Mouse (Mus musculus) Patski (cell line): Measurements from ENCODE around the gene Lifr. TPM values are rescaled to one million over a fixed set of nuclear protein-coding genes. Genes with fewer than 3 reads are reported as not detected.

Experiments
- ATAC-seq: fragments of 100-300 bp; one replicate; pipeline ENCODE4 v1.8.0; 2021
- CTCF ChIA-PET: fragments of 350-600 bp; sonication (Branson Sonifier 250); formaldehyde crosslinking; loops from one replicate; lab custom pipeline; 2022; ENCODE audit warnings: inconsistent platforms; lab: Charles Lee
- POLR2A ChIA-PET: fragments of 350-600 bp; sonication (Branson Sonifier 250); formaldehyde crosslinking; loops from one replicate; lab custom pipeline; 2022; ENCODE audit warnings: antibody characterized with exemption, inconsistent platforms; lab: Charles Lee
- DNase-seq: peaks from one replicate; pipeline ENCODE4 v3.0.0-alpha.2; 2011; ENCODE audit warnings: low read depth, low spot score
- H3K27me3 ChIP-seq: fragments of 371-371 bp; one replicate; pipeline ENCODE4 v1.5.1; 2021
- CTCF ChIP-seq: fragments of 100-300 bp; IDR thresholded peaks from one replicate; pipeline ENCODE4 v1.5.1; 2021
- in situ Hi-C: fragments of 300-500 bp; cut with MboI; formaldehyde crosslinking; loops from 3 replicates; pipeline ENCODE4 v1.11.1; 2018; ENCODE audit warnings: low pct_unique_long_range_greater_than_20kb, mixed read lengths
- polyA plus RNA-seq: library from polyadenylated mRNA; unstranded; gene quantifications from one replicate; pipeline ENCODE4 v1.2.3, GENCODE M21; 2021

Lifr gene
- polyA plus RNA-seq, 1 experiment from 2014 or later: 47.1 TPM

- in situ Hi-C loops: no loop called here
- no peaks in the 10 kb centered on the region for H3K27me3 ChIP-seq
- no peak for TF ChIP-seq CTCF
- DNase-seq: no peak
- ChIA-PET POLR2A (interaction anchor here (0.9 kb wide), 1 partner anchor 26 kb away, joined by 4 read pairs; no protein-coding TSS in a partner anchor), CTCF (interaction anchor here (0.7 to 1.7 kb wide), 3 partner anchors 9 to 121 kb away, joined by 3 to 7 read pairs (median 3); no protein-coding TSS in a partner anchor)
- ATAC-seq: peak; percentile 45
These were observed 33.5 kb downstream of the Lifr start for GRCm38 (mm10) chr15:7123781-7124450.

GRCm38 (mm10) chr15:7126171-7126570, 35.8 kb downstream of the Lifr start:
- ATAC-seq (no peak), DNase-seq (no peak)
- in situ Hi-C loops: no loop called here
- no peak for TF ChIP-seq CTCF
- ChIA-PET CTCF (interaction anchor here (1.7 kb wide), 1 partner anchor 10 kb away, joined by 4 read pairs; no protein-coding TSS in a partner anchor), POLR2A (interaction anchor here (1.4 kb wide), 1 partner anchor 64 kb away, joined by 4 read pairs; no protein-coding TSS in a partner anchor)
- no peaks in the 10 kb centered on the region for H3K27me3 ChIP-seq

GRCm38 (mm10) chr15:7128627-7129126, 38.3 kb downstream of the Lifr start:
- CTCF ChIA-PET: interaction anchor here (1.2 kb wide), 1 partner anchor 8 kb away, joined by 3 read pairs; no protein-coding TSS in a partner anchor
- TF ChIP-seq CTCF: no peak
- no peak for DNase-seq
- no peaks in the 10 kb centered on the region for H3K27me3 ChIP-seq
- POLR2A ChIA-PET: no interaction called here
- ATAC-seq: no peak
- in situ Hi-C loops: no loop called here

- DNase-seq (no peak), ATAC-seq (peak; percentile 83)
- in situ Hi-C loops: no loop called here
- ChIA-PET POLR2A (interaction anchor here (0.7 to 1.3 kb wide), 3 partner anchors 18 to 219 kb away, joined by 3 to 4 read pairs (median 3); no protein-coding TSS in a partner anchor), CTCF (interaction anchor here (1.2 to 1.5 kb wide), 3 partner anchors 9 to 109 kb away, joined by 3 to 5 read pairs (median 3); no protein-coding TSS in a partner anchor)
- no peak for TF ChIP-seq CTCF
- no peaks in the 10 kb centered on the region for H3K27me3 ChIP-seq
These were observed 38.9 kb downstream of the Lifr start for GRCm38 (mm10) chr15:7129127-7129943.

- no peaks in the 10 kb centered on the region for H3K27me3 ChIP-seq
- no peak for TF ChIP-seq CTCF
- DNase-seq (no peak), ATAC-seq (peak; percentile 31)
- ChIA-PET CTCF (interaction anchor here (1.4 to 1.5 kb wide), 2 partner anchors 11 to 109 kb away, joined by 3 to 5 read pairs; no protein-coding TSS in a partner anchor), POLR2A (interaction anchor here (0.7 to 1.3 kb wide), 3 partner anchors 17 to 220 kb away, joined by 3 to 4 read pairs (median 3); no protein-coding TSS in a partner anchor)
- in situ Hi-C loops: loop anchor here (5.0 kb wide), 2 partner anchors 87 to 213 kb away; no protein-coding TSS in a partner anchor
These were observed 39.5 kb downstream of the Lifr start for GRCm38 (mm10) chr15:7129944-7130287.

GRCm38 (mm10) chr15:7130691-7131225, 40.3 kb downstream of the Lifr start:
- no peak for ATAC-seq
- CTCF ChIA-PET: interaction anchor here (1.1 to 1.5 kb wide), 3 partner anchors 10 to 110 kb away, joined by 3 to 5 read pairs (median 4); no protein-coding TSS in a partner anchor
- POLR2A ChIA-PET: interaction anchor here (0.8 to 1.3 kb wide), 2 partner anchors 17 to 221 kb away, joined by 3 to 4 read pairs; no protein-coding TSS in a partner anchor
- peak; percentile 8 for TF ChIP-seq CTCF
- no peaks in the 10 kb centered on the region for H3K27me3 ChIP-seq
- in situ Hi-C loops: loop anchor here (5.0 kb wide), 2 partner anchors 87 to 213 kb away; no protein-coding TSS in a partner anchor
- no peak for DNase-seq

GRCm38 (mm10) chr15:7132741-7133140, 42.3 kb downstream of the Lifr start:
- DNase-seq: no peak
- ChIA-PET CTCF (interaction anchor here (1.4 to 1.5 kb wide), 2 partner anchors 14 to 197 kb away, joined by 3 read pairs; no protein-coding TSS in a partner anchor), POLR2A (no interaction called here)
- peak; percentile 28 for TF ChIP-seq CTCF
- ATAC-seq: no peak
- no peaks in the 10 kb centered on the region for H3K27me3 ChIP-seq
- in situ Hi-C loops: loop anchor here (5.0 kb wide), 2 partner anchors 85 to 215 kb away; no protein-coding TSS in a partner anchor

- in situ Hi-C loops: loop anchor here (5.0 kb wide), 2 partner anchors 83 to 217 kb away; no protein-coding TSS in a partner anchor
- no peaks in the 10 kb centered on the region for H3K27me3 ChIP-seq
- POLR2A ChIA-PET: no interaction called here
- CTCF ChIA-PET: interaction anchor here (1.0 to 1.5 kb wide), 3 partner anchors 71 to 92 kb away, joined by 3 to 5 read pairs (median 3); no protein-coding TSS in a partner anchor
- ATAC-seq (no peak), DNase-seq (no peak)
- TF ChIP-seq CTCF: peak; percentile 80
These were observed 44.1 kb downstream of the Lifr start for GRCm38 (mm10) chr15:7134454-7135052.

- TF ChIP-seq CTCF: no peak
- no peaks in the 10 kb centered on the region for H3K27me3 ChIP-seq
- CTCF ChIA-PET: interaction anchor here (1.1 kb wide), 1 partner anchor 91 kb away, joined by 3 read pairs; no protein-coding TSS in a partner anchor
- DNase-seq (no peak), ATAC-seq (peak; percentile 68)
- POLR2A ChIA-PET: interaction anchor here (0.6 to 0.9 kb wide), 3 partner anchors 85 to 263 kb away, joined by 3 to 5 read pairs (median 3); no protein-coding TSS in a partner anchor
- in situ Hi-C loops: no loop called here
These were observed 45.7 kb downstream of the Lifr start for GRCm38 (mm10) chr15:7135982-7136562.
